Mouse (Mus musculus) erythroblast, embryonic 14.5 days (primary cell): Measurements from ENCODE around the gene Wwox.

Source experiments
- GATA1 ChIP-seq: IDR thresholded peaks from 2 replicates; pipeline ENCODE4 v1.6.1; 2012; ENCODE audit warnings: low read length, inconsistent platforms, mixed read lengths
- TAL1 ChIP-seq: IDR thresholded peaks from 3 replicates; pipeline ENCODE4 v1.6.1; 2012; ENCODE audit warnings: low read length, inconsistent platforms, mixed read lengths

DNA sequence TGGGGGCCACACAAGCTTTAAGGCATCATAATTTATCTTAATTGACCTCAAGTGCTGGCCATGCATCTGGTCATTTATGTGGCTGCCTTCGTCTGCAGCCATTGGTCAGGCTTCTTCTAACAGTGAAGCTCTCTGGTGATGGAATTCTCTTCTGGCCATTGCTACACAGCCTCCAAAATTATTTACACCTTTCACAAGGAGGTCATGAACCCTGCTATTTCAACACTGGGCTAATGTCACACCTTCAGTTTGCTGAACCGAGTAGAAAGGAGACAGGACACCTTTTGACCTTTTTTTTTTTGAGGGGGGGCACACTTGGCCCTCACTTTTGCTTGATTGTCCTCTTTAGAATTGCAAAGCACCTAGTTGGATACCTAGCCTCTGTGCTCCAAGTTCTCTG, 320.2 kb downstream of the Wwox start:
- TF ChIP-seq TAL1 (no peak), GATA1 (no peak)
